Mouse (Mus musculus): ENCODE measurements around the gene Rec8. TPM values are rescaled to one million over a fixed set of nuclear protein-coding genes. Genes with fewer than 3 reads are reported as not detected.
A peak's percentile ranks its signal among the peaks of the same experiment; 100 is the strongest.

Gene Rec8
- polyA plus RNA-seq, 1 experiment from 2014 or later: 17.5 TPM

DNA sequence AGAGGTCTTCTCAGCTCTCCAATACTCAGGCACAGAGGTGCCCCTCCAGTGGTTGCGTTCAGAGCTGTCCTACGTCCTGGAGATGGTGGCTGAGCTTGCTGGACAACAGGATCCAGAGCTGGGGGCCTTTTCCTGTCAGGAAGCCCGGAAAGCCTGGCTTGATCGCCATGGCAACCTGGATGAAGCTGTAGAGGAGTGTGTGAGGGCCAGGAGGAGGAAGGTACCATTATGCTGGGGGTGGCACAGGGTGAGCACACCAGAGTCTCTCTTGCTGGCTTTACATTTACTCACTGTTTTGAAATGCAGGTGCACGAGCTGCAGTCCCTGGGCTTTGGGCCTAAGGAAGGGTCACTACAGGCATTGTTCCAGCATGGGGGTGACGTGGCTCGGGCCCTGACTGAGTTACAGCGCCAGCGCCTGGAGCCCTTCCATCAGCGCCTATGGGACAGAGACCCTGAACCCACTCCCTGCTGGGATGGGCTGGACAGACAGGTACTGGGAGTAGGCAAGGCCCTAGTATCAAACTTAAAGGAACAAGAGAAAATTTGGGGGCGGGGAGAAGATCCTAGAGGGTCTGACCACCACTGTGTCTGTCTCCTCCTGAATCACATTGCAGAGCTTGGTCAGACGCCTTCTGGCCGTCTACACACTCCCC lies 21.7 kb upstream of the Rec8 start:
- Histone ChIP-seq H3K36me3 (peaks cover 71% of the 10 kb centered on the region), H3K4me1 (replicated peaks) (peaks cover 18% of the 10 kb centered on the region), H3K27me3 (replicated peaks) (no peaks in the 10 kb centered on the region), H3K4me3 (no peak overlapping the region), H3K9me3 (replicated peaks) (no peaks in the 10 kb centered on the region), H3K27ac (ENCODE audit: poor library complexity, severe bottlenecking) (no peak overlapping the region), H3K9ac (no peak overlapping the region), H3K4me2 (0 out of 2 replicates have a peak overlapping the region, but pooled peaks have one; percentile 12)
- ATAC-seq (ENCODE audit: insufficient number of reproducible peaks, low FRiP score): no peak
- WGBS: 82% methylated on average over 13 of the region's 13 CpGs

DNA sequence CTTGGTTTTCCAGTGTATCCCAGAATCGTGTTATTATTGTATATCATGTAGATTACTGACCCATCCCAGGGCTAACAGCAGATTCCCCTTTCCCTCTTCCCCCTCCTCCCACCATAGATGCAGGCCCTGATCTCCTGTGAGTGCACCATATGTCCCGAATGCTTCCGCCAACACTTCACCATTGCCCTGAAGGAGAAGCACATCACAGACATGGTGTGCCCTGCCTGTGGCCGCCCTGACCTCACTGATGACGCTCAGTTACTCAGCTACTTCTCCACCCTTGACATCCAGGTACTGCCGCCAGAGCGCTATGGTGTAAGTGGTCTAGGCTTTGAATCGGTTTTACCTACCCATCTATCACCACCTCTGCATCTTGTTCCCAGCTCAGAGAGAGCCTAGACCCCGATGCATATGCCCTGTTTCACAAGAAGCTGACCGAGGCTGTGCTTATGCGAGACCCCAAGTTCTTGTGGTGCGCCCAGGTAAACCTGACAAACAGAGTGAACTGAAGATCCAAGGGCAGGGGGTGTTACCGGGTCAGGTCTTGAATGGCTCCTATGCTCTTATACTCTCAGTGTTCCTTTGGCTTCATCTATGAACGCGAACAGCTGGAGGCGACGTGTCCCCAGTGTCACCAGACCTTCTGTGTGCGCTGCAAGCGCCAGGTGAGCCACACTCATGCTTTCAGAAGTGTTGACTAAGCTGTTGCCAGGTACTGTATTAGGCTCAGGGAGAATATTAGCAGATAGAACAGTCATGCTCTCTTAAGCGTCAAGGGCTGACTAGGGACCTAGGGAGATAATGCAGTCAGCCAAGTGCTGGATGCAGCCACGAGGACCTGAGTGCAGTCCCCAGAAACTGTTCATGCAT lies 19.1 kb upstream of the Rec8 start:
- no peak overlapping the region for H3K27ac ChIP-seq (ENCODE audit: poor library complexity, severe bottlenecking)
- no peak overlapping the region for H3K9ac ChIP-seq
- no peaks in the 10 kb centered on the region for H3K27me3 ChIP-seq (replicated peaks)
- no peaks in the 10 kb centered on the region for H3K9me3 ChIP-seq (replicated peaks)
- 91% methylated on average over 21 of the region's 21 CpGs for WGBS
- ATAC-seq (ENCODE audit: insufficient number of reproducible peaks, low FRiP score): no peak
- H3K36me3 ChIP-seq: peaks cover 93% of the 10 kb centered on the region
- no peak overlapping the region for H3K4me3 ChIP-seq
- H3K4me2 ChIP-seq: no peak overlapping the region
- 0 out of 2 replicates have a peak, but pooled peaks cover under 1% of the 10 kb centered on the region for H3K4me1 ChIP-seq (replicated peaks)

DNA sequence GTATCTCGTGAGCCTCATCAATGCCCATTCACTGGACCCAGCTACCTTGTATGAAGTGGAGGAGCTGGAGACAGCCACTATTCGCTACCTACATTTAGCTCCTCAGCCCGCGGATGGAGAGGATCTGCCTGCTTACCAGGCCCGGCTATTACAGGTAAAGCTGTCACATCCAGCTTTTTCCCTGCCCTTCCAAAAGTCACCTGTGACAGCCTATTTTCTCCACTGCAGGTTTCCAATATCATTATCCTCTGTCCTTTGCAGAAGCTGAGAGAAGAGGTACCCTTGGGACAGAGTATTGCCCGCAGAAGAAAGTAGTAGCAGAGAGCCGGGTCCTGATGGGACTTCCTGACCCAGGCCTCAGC lies 14.6 kb upstream of the Rec8 start, which contains the start of gene Irf9:
TSS of gene Irf9 (plus strand) at position 301 of the 362 bp plus-strand sequence.
- peaks cover 4% of the 10 kb centered on the region for H3K4me1 ChIP-seq (replicated peaks)
- H3K27ac ChIP-seq (ENCODE audit: poor library complexity, severe bottlenecking): peak within 1 kb of the TSS; percentile 68
- peaks cover 84% of the 10 kb centered on the region for H3K36me3 ChIP-seq
- 86% methylated on average over 7 of the region's 7 CpGs for WGBS
- H3K4me3 ChIP-seq: peak within 1 kb of the TSS; percentile 46
- H3K9ac ChIP-seq: peak within 1 kb of the TSS; percentile 66
- no peak for ATAC-seq (ENCODE audit: insufficient number of reproducible peaks, low FRiP score)
- H3K27me3 ChIP-seq (replicated peaks): no peaks in the 10 kb centered on the region
- peak within 1 kb of the TSS; percentile 69 for H3K4me2 ChIP-seq
- no peaks in the 10 kb centered on the region for H3K9me3 ChIP-seq (replicated peaks)

DNA sequence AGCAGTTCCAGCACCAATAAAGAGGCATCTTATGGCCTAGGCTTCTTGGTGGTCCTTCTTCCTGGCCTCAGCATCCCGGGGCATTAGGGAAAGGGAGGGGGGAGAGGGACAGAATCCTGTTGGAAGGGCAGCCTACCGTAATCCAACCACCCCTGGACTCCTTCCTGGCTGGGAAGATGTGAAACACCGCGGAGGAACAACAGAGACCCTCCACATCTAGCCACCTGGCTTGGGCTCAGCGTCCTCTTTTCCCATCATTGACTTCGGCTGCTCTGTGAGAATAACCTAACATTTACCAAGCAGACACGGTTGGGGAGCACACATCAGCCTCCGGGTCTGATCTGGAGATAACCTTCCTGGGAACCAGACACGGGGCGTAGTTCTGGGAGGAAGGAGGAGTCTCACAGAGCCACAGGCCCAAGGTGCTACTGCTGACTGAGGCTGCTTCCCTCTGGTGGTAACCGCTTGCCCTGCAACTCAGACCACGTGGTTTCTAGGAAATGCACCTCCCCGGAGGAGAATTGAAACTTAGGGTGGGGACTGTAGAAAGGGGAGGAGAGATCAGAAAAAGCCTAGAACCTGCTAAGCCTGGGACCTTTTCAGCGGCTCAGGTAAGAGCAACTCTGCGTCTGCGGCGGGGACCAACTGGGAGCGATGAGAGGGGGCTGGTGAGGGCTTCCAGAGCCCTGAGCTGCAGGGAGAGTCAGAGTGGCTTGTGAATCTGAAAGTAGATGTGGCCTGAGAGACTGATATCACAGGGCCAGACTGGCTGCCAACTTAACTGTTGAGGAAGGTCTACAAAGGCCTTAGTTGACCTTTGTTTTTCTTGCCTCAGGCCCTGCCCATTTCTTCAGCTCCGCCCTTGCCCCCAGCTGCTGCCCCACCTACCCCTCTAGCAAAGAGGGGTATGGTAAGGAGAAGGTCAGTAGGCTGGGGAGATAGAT lies 13.9 kb upstream of the Rec8 start:
- H3K4me3 ChIP-seq: peak overlapping the region; percentile 46
- H3K27me3 ChIP-seq (replicated peaks): no peaks in the 10 kb centered on the region
- H3K9me3 ChIP-seq (replicated peaks): no peaks in the 10 kb centered on the region
- peaks cover 4% of the 10 kb centered on the region for H3K4me1 ChIP-seq (replicated peaks)
- peak overlapping the region; percentile 69 for H3K4me2 ChIP-seq
- ATAC-seq (ENCODE audit: insufficient number of reproducible peaks, low FRiP score): peak; percentile 90
- H3K27ac ChIP-seq (ENCODE audit: poor library complexity, severe bottlenecking): peak overlapping the region; percentile 68
- WGBS: 15% methylated on average over 19 of the region's 19 CpGs
- H3K36me3 ChIP-seq: peaks cover 84% of the 10 kb centered on the region
- H3K9ac ChIP-seq: peak overlapping the region; percentile 66

DNA sequence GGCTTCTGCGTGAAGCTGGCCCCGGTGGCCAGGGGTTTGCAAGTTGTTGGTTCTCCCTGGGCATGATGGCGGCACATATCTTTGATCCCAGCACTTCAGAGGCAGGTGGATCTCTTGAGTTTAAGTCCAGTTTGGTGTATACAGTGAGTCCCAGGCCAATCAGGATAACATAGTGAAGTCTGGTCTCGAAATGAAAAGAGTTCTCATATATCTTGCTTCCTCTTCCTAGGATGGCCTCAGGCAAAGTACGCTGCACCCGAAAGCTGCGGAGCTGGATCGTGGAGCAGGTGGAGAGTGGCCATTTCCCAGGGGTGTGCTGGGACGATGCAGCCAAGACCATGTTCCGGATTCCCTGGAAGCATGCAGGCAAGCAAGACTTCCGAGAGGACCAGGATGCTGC lies 13.0 kb upstream of the Rec8 start:
- ATAC-seq (ENCODE audit: insufficient number of reproducible peaks, low FRiP score): no peak
- peak overlapping the region; percentile 69 for H3K4me2 ChIP-seq
- H3K9me3 ChIP-seq (replicated peaks): no peaks in the 10 kb centered on the region
- H3K36me3 ChIP-seq: peaks cover 84% of the 10 kb centered on the region
- H3K4me1 ChIP-seq (replicated peaks): peaks cover 4% of the 10 kb centered on the region
- 94% methylated on average over 11 of the region's 11 CpGs for WGBS
- H3K4me3 ChIP-seq: no peak overlapping the region
- H3K27ac ChIP-seq (ENCODE audit: poor library complexity, severe bottlenecking): no peak overlapping the region
- H3K9ac ChIP-seq: no peak overlapping the region
- H3K27me3 ChIP-seq (replicated peaks): no peaks in the 10 kb centered on the region

DNA sequence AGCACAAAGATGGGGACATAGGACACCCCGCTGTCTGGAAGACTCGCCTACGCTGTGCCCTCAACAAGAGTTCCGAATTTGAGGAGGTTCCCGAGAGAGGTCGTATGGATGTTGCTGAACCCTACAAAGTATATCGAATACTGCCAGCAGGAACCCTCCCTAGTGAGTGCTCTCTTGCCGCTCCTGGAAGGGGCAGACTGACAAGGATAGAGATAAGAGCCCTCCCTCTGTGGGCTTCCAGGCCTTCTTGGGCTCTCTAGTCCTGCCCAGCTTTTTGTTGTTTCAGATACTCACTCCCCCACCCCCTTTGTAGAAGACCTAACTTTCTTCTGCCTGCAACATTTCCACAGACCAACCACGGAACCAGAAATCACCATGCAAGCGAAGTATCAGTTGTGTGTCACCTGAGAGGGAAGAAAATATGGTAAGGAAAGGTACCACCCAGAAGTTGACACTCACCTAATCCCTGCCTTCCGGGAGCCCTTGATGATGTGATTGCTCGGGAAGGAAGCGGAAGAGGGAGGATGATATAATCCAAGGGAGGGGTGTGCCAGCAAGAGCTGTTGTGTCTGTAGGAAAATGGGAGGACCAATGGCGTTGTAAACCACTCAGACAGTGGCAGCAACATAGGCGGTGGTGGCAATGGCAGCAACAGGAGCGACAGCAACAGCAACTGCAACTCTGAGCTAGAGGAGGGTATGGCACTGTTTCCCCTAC lies 11.9 kb upstream of the Rec8 start:
- H3K4me1 ChIP-seq (replicated peaks): peaks cover 4% of the 10 kb centered on the region
- no peaks in the 10 kb centered on the region for H3K9me3 ChIP-seq (replicated peaks)
- H3K9ac ChIP-seq: no peak overlapping the region
- H3K27me3 ChIP-seq (replicated peaks): no peaks in the 10 kb centered on the region
- H3K36me3 ChIP-seq: peaks cover 78% of the 10 kb centered on the region
- no peak overlapping the region for H3K4me2 ChIP-seq
- H3K4me3 ChIP-seq: no peak overlapping the region
- WGBS: 73% methylated on average over 16 of the region's 16 CpGs
- no peak overlapping the region for H3K27ac ChIP-seq (ENCODE audit: poor library complexity, severe bottlenecking)
- ATAC-seq (ENCODE audit: insufficient number of reproducible peaks, low FRiP score): no peak

DNA sequence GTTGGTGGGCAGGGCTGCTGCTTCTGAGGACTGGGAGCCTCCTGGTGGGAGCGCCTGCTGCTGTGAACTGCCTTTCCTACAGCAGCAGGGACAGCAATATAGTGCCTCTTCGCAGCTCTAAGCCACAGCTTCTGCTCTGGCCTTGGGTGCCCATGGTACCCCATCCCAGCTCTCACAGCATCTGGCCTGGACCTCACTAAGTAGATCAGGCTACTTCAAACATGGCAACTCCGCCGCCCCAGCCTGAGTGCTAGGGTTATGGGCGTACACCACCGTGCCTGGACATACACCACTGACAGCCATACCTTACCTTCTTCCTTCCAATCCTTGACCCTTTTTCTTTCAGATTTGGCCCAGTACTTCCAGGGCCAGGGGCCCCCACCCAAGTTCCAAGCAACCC lies 9.5 kb upstream of the Rec8 start:
- H3K4me3 ChIP-seq: no peak overlapping the region
- H3K4me1 ChIP-seq (replicated peaks): peaks cover 11% of the 10 kb centered on the region
- no peak overlapping the region for H3K27ac ChIP-seq (ENCODE audit: poor library complexity, severe bottlenecking)
- H3K4me2 ChIP-seq: no peak overlapping the region
- WGBS: 89% methylated on average over 6 of the region's 6 CpGs
- no peaks in the 10 kb centered on the region for H3K9me3 ChIP-seq (replicated peaks)
- peaks cover 53% of the 10 kb centered on the region for H3K36me3 ChIP-seq
- H3K9ac ChIP-seq: no peak overlapping the region
- H3K27me3 ChIP-seq (replicated peaks): no peaks in the 10 kb centered on the region
- no peak for ATAC-seq (ENCODE audit: insufficient number of reproducible peaks, low FRiP score)

DNA sequence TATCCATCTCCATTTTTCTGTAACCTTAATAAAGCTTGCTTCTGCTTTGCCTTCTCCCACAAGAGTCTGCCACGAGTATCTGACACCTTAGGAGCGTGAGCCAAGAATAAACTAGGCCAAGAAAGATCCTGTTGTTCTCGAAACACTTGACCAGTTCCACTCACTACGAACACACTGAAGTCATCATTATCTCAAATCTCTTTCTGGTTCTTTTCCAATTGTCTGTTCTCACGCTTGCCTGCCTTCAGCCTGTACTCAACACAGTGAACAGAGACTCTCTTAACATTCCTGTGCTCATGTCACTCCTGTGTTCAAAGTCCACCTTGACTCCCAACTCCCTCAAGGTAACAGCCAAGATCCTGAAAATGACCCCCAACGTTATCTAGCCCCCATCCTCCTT lies 4.5 kb upstream of the Rec8 start:
- no peaks in the 10 kb centered on the region for H3K9me3 ChIP-seq (replicated peaks)
- H3K27me3 ChIP-seq (replicated peaks): no peaks in the 10 kb centered on the region
- 35% methylated on average over 6 of the region's 6 CpGs for WGBS
- H3K4me2 ChIP-seq: no peak overlapping the region
- H3K9ac ChIP-seq: no peak overlapping the region
- H3K4me3 ChIP-seq: no peak overlapping the region
- H3K4me1 ChIP-seq (replicated peaks): peaks cover 19% of the 10 kb centered on the region
- no peak for ATAC-seq (ENCODE audit: insufficient number of reproducible peaks, low FRiP score)
- H3K27ac ChIP-seq (ENCODE audit: poor library complexity, severe bottlenecking): no peak overlapping the region; the same call in 1 of the 2 replicates
- peaks cover 18% of the 10 kb centered on the region for H3K36me3 ChIP-seq

DNA sequence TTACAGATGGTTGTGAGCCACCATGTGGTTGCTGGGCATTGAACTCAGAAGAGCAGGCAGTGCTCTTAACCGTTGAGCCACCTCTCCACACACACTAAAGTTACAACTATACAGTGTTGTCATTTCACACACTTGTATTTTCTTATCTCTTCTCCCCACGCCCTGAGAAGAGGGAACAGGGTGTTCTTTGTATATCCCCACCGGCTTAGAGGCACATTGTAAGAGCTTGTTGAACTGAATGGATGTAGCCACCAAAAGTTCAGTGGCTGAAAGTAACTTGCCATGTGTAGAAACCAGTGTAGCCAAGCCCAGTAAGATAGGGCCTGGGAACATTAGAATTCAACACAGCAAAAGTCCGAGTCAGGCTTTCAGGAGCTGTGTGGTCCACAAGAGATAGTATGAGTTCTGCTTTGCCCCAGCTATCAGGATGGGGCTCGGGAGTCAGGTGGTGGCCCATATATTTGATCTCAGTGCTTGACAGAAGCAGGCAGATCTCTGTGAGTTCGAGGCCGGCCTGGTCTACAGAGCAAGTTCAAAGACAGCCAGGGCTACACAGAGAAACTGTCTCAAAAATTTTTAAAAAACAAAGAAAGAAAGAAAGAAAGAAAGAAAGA lies 3.2 kb upstream of the Rec8 start:
- WGBS: 53% methylated on average over 7 of the region's 7 CpGs

DNA sequence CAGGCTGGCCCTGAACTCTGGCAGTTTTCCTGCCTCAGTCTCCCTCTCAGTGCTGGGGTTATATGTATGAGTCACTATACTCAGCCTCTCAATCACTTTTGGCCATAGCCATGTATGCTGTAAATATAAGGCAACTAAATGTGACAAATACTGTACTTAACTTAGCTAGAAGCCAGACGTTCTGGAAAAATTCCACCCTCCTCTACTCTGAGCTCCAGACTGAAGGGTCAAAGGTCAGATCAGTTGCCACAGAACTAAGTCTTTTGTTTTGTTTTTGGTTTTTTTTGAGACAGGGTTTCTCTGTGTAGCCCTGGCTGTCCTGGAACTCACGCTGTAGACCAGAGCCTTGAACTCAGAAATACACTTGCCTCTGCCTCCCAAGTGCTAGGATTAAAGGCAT lies 2.0 kb upstream of the Rec8 start:
- WGBS: 50% methylated on average over 2 of the region's 2 CpGs
- Histone ChIP-seq H3K9ac (no peak overlapping the region), H3K36me3 (no peaks in the 10 kb centered on the region), H3K4me2 (no peak overlapping the region), H3K4me1 (replicated peaks) (peaks cover 27% of the 10 kb centered on the region), H3K9me3 (replicated peaks) (no peaks in the 10 kb centered on the region), H3K4me3 (no peak overlapping the region), H3K27me3 (replicated peaks) (no peaks in the 10 kb centered on the region), H3K27ac (ENCODE audit: poor library complexity, severe bottlenecking) (no peak overlapping the region)
- no peak for ATAC-seq (ENCODE audit: insufficient number of reproducible peaks, low FRiP score)

More for the DNA sequence above, 3.2 kb upstream of the Rec8 start:
- Histone ChIP-seq H3K27me3 (replicated peaks) (no peaks in the 10 kb centered on the region), H3K4me2 (no peak overlapping the region), H3K4me3 (no peak overlapping the region), H3K9me3 (replicated peaks) (no peaks in the 10 kb centered on the region), H3K9ac (no peak overlapping the region), H3K27ac (ENCODE audit: poor library complexity, severe bottlenecking) (no peak overlapping the region), H3K4me1 (replicated peaks) (peaks cover 27% of the 10 kb centered on the region), H3K36me3 (peaks cover 5% of the 10 kb centered on the region)
- no peak for ATAC-seq (ENCODE audit: insufficient number of reproducible peaks, low FRiP score)
